Mouse (Mus musculus) megakaryocyte, embryonic 14.5 days (primary cell): ENCODE results near the gene Rab2b.

Experiments used
- FLI1 ChIP-seq: IDR thresholded peaks from 2 replicates; pipeline ENCODE4 v1.6.1; 2012; ENCODE audit warnings: low read length, inconsistent platforms, mixed read lengths
- GATA1 ChIP-seq: IDR thresholded peaks from 3 replicates; pipeline ENCODE4 v1.6.1; 2012; ENCODE audit warnings: mixed read lengths, low read length, inconsistent platforms, borderline replicate concordance

DNA sequence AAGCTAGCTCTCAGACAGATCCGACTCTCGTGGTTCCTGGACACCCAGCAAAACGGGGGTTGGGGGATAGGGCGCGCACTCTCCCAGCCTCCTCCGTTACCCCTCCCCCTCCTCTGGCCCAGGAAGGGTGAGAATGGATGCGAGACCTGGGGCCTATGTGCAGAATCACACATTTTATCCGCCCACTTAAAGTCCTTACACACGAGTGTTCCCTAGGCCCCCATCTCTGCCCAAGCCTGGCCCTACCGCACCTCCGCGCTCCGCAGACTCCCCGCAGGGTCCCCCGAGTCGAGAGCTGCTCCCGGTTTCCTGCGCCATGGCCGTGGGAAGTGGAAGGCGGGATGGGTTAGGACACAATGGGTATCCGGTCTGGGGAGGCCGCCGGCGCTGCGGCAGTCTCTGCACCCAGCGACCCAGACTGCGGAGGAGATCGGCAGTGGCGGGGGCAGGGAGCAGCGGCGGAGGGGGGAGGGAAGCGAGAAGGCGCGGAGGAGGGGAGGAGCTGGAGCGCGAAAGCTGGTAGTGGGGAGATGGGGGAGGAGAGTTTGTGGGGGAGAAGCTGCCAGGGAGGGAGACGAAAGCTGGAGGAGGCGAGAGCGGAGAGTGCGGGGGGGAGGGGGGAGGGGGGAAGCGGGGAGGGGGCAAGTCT is 36.6 kb upstream of the Rab2b start:
- TF ChIP-seq GATA1 = no peak
- no peak for TF ChIP-seq FLI1
